Mouse (Mus musculus) spleen, adult 12 weeks (tissue): Measurements from ENCODE around the gene Slc17a3.
A peak's percentile ranks its signal among the peaks of the same experiment; 100 is the strongest.

Source experiments
- DNase-seq: peaks from one replicate; pipeline ENCODE4 v3.0.0; 2022; ENCODE audit warnings: low spot score

Gene Slc17a3

GRCm38 (mm10) chr13:23839308-23839707 is at the start of gene Slc17a3:
Gene Slc17a3, plus strand, starts transcription at chr13:23839434.
- no peak for DNase-seq

GRCm38 (mm10) chr13:23792520-23792919 is 46.7 kb upstream of the Slc17a3 start:
- DNase-seq: no peak

- DNase-seq: no peak
Measured at GRCm38 (mm10) chr13:23799405-23799804, 39.8 kb upstream of the Slc17a3 start.

GRCm38 (mm10) chr13:23804532-23804931 is 34.7 kb upstream of the Slc17a3 start:
- DNase-seq: no peak

GRCm38 (mm10) chr13:23806422-23807052 is 32.7 kb upstream of the Slc17a3 start, which contains the start of gene Slc17a2:
Gene Slc17a2, plus strand, starts transcription at chr13:23806993.
- no peak for DNase-seq

GRCm38 (mm10) chr13:23816148-23816547 is 23.1 kb upstream of the Slc17a3 start:
- no peak for DNase-seq

GRCm38 (mm10) chr13:23820179-23820940 is 18.9 kb upstream of the Slc17a3 start:
- DNase-seq: no peak

GRCm38 (mm10) chr13:23822213-23822612 is 17.0 kb upstream of the Slc17a3 start:
- DNase-seq: no peak

- no peak for DNase-seq
Measured at GRCm38 (mm10) chr13:23826606-23827005, 12.6 kb upstream of the Slc17a3 start.

GRCm38 (mm10) chr13:23833053-23833452 is 6.2 kb upstream of the Slc17a3 start:
- DNase-seq: peak; percentile 6

- no peak for DNase-seq
Measured at GRCm38 (mm10) chr13:23834836-23835235, 4.4 kb upstream of the Slc17a3 start.

GRCm38 (mm10) chr13:23836630-23837029 is 2.6 kb upstream of the Slc17a3 start:
- DNase-seq: no peak

GRCm38 (mm10) chr13:23845851-23846250 is 6.6 kb downstream of the Slc17a3 start:
- no peak for DNase-seq

GRCm38 (mm10) chr13:23849299-23849698 is 10.1 kb downstream of the Slc17a3 start:
- no peak for DNase-seq

- no peak for DNase-seq
Measured at GRCm38 (mm10) chr13:23856401-23856800, 17.2 kb downstream of the Slc17a3 start.

- no peak for DNase-seq
Measured at GRCm38 (mm10) chr13:23861815-23862214, 22.6 kb downstream of the Slc17a3 start.

- DNase-seq: no peak
Measured at GRCm38 (mm10) chr13:23864711-23865110, 25.5 kb downstream of the Slc17a3 start.

- no peak for DNase-seq
Measured at GRCm38 (mm10) chr13:23866086-23866710, 27.0 kb downstream of the Slc17a3 start.

GRCm38 (mm10) chr13:23867000-23867399 is 27.8 kb downstream of the Slc17a3 start:
- DNase-seq: no peak

GRCm38 (mm10) chr13:23867405-23867804 is 28.2 kb downstream of the Slc17a3 start, which contains the start of gene Slc17a1:
Gene Slc17a1, plus strand, starts transcription at chr13:23867750.
- no peak for DNase-seq

- no peak for DNase-seq
Measured at GRCm38 (mm10) chr13:23868790-23869533, 29.7 kb downstream of the Slc17a3 start.

GRCm38 (mm10) chr13:23869996-23870395 is 30.8 kb downstream of the Slc17a3 start:
- no peak for DNase-seq
